Mouse (Mus musculus) heart, postnatal 36 days (tissue): ENCODE data around the gene Lrrc74a. TPM values are rescaled to one million over a fixed set of nuclear protein-coding genes. Genes with fewer than 3 reads are reported as not detected.

Source experiments
- DNase-seq, 2 experiments: peaks; one replicate each; pipeline ENCODE4 v3.0.0; 2021 to 2022
- intact Hi-C: fragments of 180-260 bp; cut with DNase I; formaldehyde crosslinking; loops from one replicate; pipeline ENCODE4 v1.15.1; 2025
- total RNA-seq, 2 experiments: library from RNA; stranded (reverse); gene quantifications; 2 replicates each; pipeline ENCODE4 v1.2.3; 2021

Gene Lrrc74a
- total RNA-seq, 2 experiments from 2014 or later: not detected

- peak in 1 of 2 experiments; percentile 45 for DNase-seq
- intact Hi-C loops: no loop called here
Observed at GRCm38 (mm10) chr12:86779206-86779989, 45.2 kb downstream of the Lrrc74a start.

- no peak for DNase-seq
- intact Hi-C loops: no loop called here
Observed at GRCm38 (mm10) chr12:86781654-86782202, 47.6 kb downstream of the Lrrc74a start.

- DNase-seq: no peak
- intact Hi-C loops: no loop called here
Observed at GRCm38 (mm10) chr12:86786149-86787019, 52.2 kb downstream of the Lrrc74a start.

GRCm38 (mm10) chr12:86787020-86787553 is 52.9 kb downstream of the Lrrc74a start:
- intact Hi-C loops: no loop called here
- DNase-seq: no peak

- no peak for DNase-seq
- intact Hi-C loops: no loop called here
Observed at GRCm38 (mm10) chr12:86790100-86790848, 56.1 kb downstream of the Lrrc74a start.

DNA sequence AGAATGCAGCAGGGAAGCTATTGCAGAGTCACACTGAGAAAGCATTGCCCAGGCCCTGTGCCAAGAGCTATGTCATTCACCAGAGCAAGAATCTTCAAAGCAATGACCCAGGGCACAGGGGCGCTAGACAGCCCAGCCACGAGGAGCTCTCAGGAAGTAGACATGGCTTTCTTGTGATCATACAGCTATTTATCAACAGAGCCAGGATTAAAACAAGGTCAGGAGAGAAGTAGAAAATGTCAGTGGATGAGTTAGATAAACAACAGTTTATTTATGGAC is 56.6 kb downstream of the Lrrc74a start:
- peak; percentile 62 to 68 for DNase-seq

DNA sequence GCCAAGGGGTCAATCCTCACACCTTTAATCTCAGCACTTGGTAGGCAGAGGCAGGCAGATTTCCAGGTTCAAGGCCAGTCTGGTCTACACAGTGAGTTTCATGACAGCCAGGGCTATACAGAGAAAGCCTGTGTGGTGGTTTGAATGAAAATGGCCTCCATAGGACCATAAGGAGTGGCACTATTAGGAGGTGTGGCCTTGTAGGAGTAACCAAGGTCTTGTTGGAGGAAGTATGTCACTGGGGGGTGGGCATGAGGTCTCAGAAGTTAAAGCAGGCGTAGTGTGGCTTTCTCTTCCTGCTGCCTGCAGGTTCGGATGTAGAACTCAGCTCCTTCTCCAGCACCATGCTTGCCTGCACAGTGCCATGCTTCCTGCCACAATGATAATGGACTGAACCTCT is 57.8 kb downstream of the Lrrc74a start:
- intact Hi-C loops: no loop called here

More for the DNA sequence above, 56.6 kb downstream of the Lrrc74a start:
- intact Hi-C loops: no loop called here

GRCm38 (mm10) chr12:86793830-86794229 is 59.7 kb downstream of the Lrrc74a start:
- intact Hi-C loops: loop anchor here (1.0 kb wide), 1 partner anchor 19 kb away; no protein-coding TSS in a partner anchor
- peak; percentile 73 to 74 for DNase-seq

More for the DNA sequence above, 57.8 kb downstream of the Lrrc74a start:
- no peak for DNase-seq

- intact Hi-C loops: no loop called here
- no peak for DNase-seq
Observed at GRCm38 (mm10) chr12:86794331-86794730, 60.2 kb downstream of the Lrrc74a start.

GRCm38 (mm10) chr12:86795076-86795837 is 61.1 kb downstream of the Lrrc74a start:
- intact Hi-C loops: loop anchor here (1.0 kb wide), 1 partner anchor 129 kb away; no protein-coding TSS in a partner anchor
- no peak for DNase-seq

GRCm38 (mm10) chr12:86795838-86796232 is 61.7 kb downstream of the Lrrc74a start:
- peak; percentile 82 to 87 for DNase-seq
- intact Hi-C loops: loop anchor here (1.0 kb wide), 2 partner anchors 110 to 128 kb away; no protein-coding TSS in a partner anchor

- intact Hi-C loops: loop anchor here (1.0 kb wide), 1 partner anchor 110 kb away; no protein-coding TSS in a partner anchor
- no peak for DNase-seq
Observed at GRCm38 (mm10) chr12:86796351-86796750, 62.2 kb downstream of the Lrrc74a start.

- DNase-seq: no peak
- intact Hi-C loops: no loop called here
Observed at GRCm38 (mm10) chr12:86797771-86798170, 63.6 kb downstream of the Lrrc74a start.

DNA sequence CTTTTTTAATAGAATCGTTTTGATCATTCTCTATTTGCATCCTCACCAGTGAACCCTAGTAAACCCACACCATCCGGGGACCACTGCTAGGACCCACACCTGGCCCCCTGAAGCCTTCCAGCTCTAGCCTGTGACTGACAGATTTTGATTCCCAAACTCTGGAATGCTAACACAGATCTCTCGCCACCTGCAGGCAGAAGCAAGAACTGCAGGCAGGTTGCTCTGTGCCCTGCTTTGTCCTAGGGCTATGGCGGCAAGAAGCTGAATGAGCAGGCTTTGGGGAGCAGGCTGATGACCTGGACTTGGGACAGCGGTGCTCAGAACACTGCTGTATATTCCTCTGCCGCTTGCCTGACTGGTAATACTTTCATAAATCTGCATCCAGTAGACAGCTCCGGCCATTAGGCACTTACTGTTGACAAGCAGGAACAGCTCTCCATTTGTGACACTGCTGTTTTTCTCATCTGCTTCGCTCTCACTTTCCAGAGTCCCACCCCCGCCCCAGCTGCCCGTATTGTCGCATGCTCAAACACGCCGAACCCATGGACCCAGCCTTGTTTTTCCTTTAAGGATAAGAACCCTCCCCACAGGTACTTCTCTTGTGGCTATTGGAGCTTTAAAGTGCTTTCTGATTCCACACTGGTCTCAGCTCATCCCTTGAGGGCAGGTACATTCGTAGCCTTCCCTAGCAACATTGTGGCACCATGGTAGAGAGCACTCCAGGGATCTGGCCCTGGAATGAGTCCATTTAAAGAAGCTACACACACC is 64.8 kb downstream of the Lrrc74a start:
- intact Hi-C loops: no loop called here
- peak; percentile 90 to 95 for DNase-seq

DNA sequence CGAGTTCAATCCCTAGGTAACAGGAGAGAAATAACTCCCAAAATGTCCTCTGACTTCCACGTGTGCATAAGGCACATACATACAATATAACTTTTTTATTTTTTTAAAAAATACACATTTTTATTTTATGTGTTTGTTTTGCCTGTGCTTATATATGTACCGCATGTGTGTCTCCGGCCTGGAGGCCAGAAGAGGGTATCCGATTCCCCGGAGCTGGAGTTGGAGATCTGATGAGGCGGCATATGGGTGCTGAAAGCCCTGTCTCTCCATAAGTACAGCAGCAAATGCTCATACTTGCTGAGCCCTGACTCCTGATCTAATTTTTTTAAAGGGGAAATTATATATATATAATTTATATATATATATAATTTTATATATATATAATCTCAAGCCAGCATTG is 65.6 kb downstream of the Lrrc74a start:
- intact Hi-C loops: loop anchor here (2.0 kb wide), 1 partner anchor 35 kb away; no protein-coding TSS in a partner anchor
- no peak for DNase-seq

DNA sequence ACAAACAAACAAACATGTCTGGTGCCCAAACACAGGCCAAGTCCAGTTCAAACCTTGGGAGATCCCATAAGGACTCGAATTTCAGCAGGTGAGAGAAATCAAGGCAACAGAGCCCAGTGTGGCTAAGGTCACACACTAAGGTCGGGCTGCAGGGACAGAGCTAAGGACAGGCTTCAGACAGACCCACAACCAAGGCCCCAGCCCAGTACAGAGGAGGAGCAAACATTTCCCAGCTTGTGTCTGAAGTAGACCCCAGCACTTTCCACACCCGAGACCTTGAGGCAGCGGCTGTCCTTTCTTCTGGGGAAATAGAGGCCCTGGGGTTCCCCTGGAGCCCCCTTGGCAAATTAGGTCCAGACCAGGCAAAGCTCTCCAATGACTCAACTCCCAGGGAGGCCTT is 66.2 kb downstream of the Lrrc74a start:
- DNase-seq: peak in 1 of 2 experiments; percentile 62
- intact Hi-C loops: loop anchor here (2.0 kb wide), 1 partner anchor 34 kb away; no protein-coding TSS in a partner anchor

DNA sequence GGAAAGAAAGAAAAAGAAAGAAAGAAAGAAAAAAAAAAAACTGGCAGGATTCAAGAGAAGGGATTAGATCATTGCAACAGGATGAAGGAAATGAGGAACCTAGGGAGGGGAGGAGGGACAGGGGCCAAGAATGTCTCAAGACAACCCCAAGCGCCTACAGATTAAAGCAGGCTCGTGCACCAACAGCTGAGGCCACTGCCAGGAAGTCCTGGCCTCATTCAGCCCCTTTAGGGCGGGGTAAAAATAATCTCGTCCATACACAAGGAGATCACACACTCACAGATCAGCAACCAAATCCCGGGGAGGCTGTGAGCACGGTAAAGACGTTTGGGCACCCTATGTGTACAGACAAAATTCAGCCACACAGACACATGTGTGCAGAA is 66.6 kb downstream of the Lrrc74a start:
- intact Hi-C loops: loop anchor here (1.0 to 2.0 kb wide), 3 partner anchors 16 to 84 kb away; partner anchors contain the start of gene Irf2bpl
- DNase-seq: peak in 1 of 2 experiments; percentile 67
